Mouse (Mus musculus): ENCODE measurements around the gene Neurl4. TPM values are rescaled to one million over a fixed set of nuclear protein-coding genes. Genes with fewer than 3 reads are reported as not detected.
"Not testable (repeated sequence)": the region's sequence is repeated elsewhere in the genome, so short reads cannot be mapped to it uniquely, and the experiment has no call there.

Gene Neurl4
- 14.3 and 14.8 TPM in 2 replicates for polyA plus RNA-seq (2016; fragmentation: Nextera tagmentation; extraction: Ambion mirVana)

DNA sequence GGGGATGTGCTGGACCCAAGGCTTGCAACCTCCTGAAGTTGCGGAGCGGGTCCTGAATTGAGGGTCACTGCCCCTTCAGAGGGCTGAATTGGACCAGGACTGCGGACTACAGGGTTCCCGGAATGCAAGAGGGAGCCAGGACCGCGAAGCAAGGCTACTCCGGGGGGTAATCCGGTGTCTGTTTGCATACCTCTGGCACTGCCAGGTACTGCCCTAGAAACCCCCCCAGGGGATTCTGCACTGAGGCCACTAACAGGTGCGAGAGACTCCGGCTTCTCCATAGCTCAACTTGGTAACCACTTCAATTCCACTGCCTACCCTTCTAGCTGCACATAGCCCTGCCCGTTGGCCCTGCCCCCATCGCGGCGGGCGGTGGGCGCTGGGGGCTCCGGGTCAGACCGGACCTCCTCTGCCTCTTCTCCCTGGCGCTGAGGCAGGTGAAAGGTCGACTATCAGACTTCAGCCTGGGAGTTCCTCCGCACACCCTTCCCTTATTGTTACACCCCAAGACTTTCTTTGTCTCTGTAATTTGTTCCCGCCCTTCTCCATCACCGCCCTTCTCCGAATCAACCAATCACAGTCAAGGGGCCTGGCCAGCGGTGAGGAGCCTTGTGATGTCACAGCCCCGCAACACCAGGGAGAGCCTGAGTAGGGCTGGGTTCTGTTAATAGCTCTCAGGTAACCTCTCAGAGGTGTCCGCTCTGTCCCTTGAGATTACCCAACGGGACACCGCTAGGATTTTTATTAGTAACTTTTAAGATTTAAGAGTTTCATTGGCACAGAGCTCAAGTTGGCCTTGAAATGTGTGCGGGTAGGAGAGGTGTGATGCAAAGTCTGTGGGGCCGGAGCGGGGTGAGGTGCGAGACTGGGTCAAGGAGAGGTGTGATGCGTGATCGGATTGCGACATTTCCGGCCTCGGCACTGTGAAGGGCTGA is at the start of gene Neurl4, which contains the start of gene 2810408A11Rik:
Neurl4 (plus strand) TSS at position 602 of the 935 bp plus-strand sequence.
2810408A11Rik (minus strand) TSS at position 517 of the 935 bp plus-strand sequence.
- Histone ChIP-seq H3K27me3 (ENCODE audit: poor library complexity, severe bottlenecking) (peaks cover 8% of the 10 kb centered on the region; the same call in 1 of the 2 replicates), H3K9me3 (no peaks in the 10 kb centered on the region), H3K4me1 (peaks cover 47% of the 10 kb centered on the region), H3K27ac (peak within 1 kb of the TSS; percentile 99), H3K36me3 (replicated peaks) (peaks cover 33% of the 10 kb centered on the region), H3K4me3 (peak within 1 kb of the TSS; percentile 99)
- peak; percentile 92 for DNase-seq (ENCODE audit: extremely low spot score, low spot score)
- WGBS = under 1% methylated on average over 38 of the region's 38 CpGs

DNA sequence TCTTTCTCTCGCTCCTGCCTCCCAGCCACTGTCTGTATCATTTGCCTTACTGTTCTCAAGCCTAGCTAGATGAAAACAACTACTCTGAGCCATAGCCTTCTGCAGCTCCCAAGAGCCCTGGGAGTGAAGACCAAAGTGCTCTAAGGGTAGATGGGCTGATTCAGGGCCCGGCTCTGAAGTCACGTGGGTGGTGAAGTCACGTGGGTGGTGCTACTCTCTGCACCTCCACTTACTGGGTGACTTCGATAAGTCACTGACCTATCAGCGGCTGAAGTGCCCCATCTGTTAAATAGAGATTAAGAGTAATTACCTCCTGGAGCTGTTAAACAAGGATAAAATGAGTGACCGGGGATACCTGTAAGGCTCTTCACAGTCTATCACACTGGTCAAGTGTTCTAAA is 46.9 kb upstream of the Neurl4 start:
- Histone ChIP-seq H3K27me3 (ENCODE audit: poor library complexity, severe bottlenecking) (peaks cover 36% of the 10 kb centered on the region), H3K4me3 (no peak overlapping the region), H3K9me3 (no peaks in the 10 kb centered on the region), H3K27ac (peak overlapping the region; percentile 56), H3K36me3 (replicated peaks) (peaks cover 40% of the 10 kb centered on the region), H3K4me1 (peaks cover 39% of the 10 kb centered on the region)
- DNase-seq (ENCODE audit: extremely low spot score, low spot score) = no peak
- WGBS = 80% methylated on average over 7 of the region's 7 CpGs

DNA sequence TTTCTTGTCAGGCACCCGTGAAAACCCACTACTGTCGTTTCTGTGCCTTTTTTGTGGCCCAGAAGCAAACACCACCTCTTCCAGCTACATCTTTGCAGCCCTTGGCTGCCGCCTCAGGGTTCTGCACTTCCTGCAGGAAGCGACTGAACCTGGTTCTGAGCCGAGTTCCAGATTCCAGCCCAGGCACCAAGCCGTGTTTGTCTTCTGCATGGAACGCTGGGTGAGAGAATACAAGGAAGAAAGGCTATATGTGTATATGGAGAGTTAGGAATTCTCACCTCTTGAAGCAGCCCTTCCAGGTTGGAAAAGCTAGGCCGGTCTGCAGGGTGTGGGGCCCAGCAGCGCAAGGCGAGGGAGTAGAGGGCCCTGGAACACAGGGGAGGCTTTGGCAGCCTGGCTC is 46.2 kb upstream of the Neurl4 start:
- DNase-seq (ENCODE audit: extremely low spot score, low spot score) = no peak
- Histone ChIP-seq H3K27ac (peak overlapping the region; percentile 72), H3K27me3 (ENCODE audit: poor library complexity, severe bottlenecking) (peaks cover 43% of the 10 kb centered on the region), H3K9me3 (no peaks in the 10 kb centered on the region), H3K36me3 (replicated peaks) (peaks cover 33% of the 10 kb centered on the region), H3K4me3 (peak overlapping the region; percentile 23; the same call in 1 of the 2 replicates), H3K4me1 (peaks cover 39% of the 10 kb centered on the region)
- 88% methylated on average over 10 of the region's 10 CpGs for whole genome bisulfite sequencing

DNA sequence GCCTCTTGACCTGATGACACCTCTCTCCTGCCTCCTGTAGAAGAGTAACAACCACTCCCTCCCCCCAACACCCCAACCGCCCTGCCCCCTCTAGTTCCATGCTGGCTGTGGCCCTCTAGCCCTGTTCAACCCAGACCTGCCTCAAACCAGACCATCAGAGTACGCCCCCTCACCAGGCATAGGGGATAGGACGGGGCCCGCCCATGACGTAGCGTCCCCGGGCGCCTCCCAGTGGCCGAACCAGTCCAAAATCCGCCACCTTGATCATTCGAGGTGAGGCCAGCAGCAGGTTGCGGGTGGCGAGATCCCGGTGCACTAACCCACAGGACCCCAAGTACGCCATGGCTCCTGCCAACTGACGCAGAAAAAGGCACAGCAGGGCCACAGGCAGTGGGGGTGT is 45.5 kb upstream of the Neurl4 start:
- peaks cover 26% of the 10 kb centered on the region for H3K36me3 ChIP-seq (replicated peaks)
- H3K27me3 ChIP-seq (ENCODE audit: poor library complexity, severe bottlenecking) = peaks cover 49% of the 10 kb centered on the region
- H3K4me1 ChIP-seq = peaks cover 37% of the 10 kb centered on the region
- 21% methylated on average over 16 of the region's 16 CpGs for WGBS
- DNase-seq (ENCODE audit: extremely low spot score, low spot score) = peak; percentile 66
- H3K9me3 ChIP-seq = no peaks in the 10 kb centered on the region
- H3K4me3 ChIP-seq = peak overlapping the region; percentile 23
- peak overlapping the region; percentile 72 for H3K27ac ChIP-seq

DNA sequence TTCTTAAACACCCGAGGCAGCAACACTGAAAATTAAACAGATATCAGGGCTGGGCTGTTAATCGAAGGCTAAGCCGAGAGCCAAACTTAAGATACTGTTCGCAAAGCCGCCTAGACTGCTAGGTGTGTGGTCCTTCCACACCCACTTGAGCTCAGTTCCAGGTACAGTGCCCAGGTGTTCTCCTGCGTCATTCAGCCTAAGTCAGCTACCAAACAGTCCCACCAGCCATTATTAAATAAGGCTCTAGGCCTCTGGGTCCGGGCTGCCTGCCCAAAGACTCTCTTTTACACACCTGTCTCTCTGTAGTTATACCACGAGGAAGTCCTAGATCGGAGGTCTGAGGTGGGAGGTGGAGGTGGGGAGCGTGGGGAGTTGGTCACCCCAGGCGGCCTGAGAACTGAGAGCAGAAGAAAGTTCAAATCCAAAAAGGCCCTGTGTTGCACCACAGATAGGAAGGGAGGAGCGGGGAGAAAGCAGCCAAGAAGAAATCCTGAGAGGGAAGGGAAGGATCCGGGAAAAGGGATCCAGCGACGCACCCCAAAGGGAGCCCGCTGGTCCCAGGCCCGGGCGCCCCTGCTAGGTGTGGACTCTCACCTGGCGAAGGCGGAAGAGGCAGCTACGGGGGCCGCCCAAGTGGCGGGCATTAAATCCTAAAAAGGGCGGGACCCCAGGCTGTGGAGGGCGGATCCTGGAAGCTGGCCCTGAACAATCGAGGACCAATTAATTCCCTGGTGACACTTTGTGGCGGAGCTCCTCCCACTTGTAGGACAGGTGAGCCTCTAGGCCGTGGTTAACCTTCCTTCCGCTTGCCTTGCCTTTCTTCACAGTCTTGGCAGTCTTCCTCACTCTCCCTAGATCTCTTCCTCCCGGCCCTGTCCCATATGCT is 42.5 kb upstream of the Neurl4 start, which contains the start of gene Tnk1:
Tnk1 (minus strand) TSS at position 618 of the 886 bp plus-strand sequence.
- Histone ChIP-seq H3K36me3 (replicated peaks) (no peaks in the 10 kb centered on the region), H3K4me3 (peak within 1 kb of the TSS; percentile 33), H3K27ac (peak within 1 kb of the TSS; percentile 35; the same call in 1 of the 2 replicates), H3K9me3 (no peaks in the 10 kb centered on the region), H3K4me1 (peaks cover 26% of the 10 kb centered on the region), H3K27me3 (ENCODE audit: poor library complexity, severe bottlenecking) (peaks cover 50% of the 10 kb centered on the region)
- DNase-seq (ENCODE audit: extremely low spot score, low spot score) = no peak
- 17% methylated on average over 30 of the region's 30 CpGs for WGBS

DNA sequence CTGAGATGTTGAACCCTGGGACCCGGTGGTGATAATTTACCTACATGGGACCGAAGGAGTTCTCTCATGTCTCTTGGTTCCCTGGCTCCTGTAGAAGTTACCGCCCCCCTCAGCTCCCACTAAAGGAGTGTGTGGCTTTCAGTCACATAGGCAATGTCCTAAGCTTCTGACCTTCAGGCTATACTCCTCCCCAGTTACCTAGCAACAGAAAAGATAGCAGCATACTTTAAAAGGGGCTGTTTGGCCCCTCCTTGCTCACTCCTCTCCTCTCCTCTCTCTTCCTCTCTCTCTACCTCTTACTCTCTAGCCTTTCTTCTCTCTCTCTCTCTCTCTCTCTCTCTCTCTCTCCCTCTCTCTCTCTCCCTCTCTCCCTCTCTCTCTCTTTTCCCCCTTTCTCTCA is 37.1 kb upstream of the Neurl4 start:
- H3K9me3 ChIP-seq; DNase-seq (ENCODE audit: extremely low spot score, low spot score); H3K4me3 ChIP-seq; H3K27ac ChIP-seq; H3K36me3 ChIP-seq (replicated peaks); H3K4me1 ChIP-seq: not testable (repeated sequence)
- WGBS = 85% methylated on average over 3 of the region's 3 CpGs
- peaks cover 17% of the 10 kb centered on the region for H3K27me3 ChIP-seq (ENCODE audit: poor library complexity, severe bottlenecking)

DNA sequence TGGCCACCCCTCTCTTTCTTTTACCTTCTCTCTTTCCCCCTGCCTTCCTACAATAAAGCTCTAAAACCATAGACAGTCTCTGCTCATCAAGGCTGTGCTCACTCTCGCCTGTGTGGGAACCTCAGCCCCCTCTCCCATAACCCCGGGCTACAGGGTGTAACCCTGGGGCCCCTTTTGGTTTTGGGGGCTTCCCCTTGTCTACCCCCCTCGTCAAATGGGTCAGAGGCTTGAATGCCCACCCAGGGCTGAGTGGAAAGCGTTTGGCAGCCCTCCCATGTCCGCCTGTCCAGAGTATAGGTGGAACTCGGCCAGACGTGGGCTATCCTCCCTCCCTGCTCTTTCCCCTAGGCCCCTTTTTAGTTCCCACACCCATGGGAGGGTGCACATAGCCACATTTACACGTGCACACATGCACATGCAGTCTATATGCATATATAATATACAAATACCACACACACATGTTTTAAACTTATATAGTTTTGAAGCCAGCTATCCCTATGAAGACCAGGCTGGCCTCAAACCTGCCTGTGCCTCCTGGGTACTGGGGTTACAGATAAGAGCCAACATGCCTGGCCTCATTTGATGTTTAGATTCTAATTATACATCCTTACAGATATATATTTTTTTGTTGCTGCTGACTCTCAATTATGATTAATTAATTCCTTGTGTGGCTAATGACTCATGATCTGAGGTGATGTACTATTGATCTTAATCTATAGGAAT is 36.6 kb upstream of the Neurl4 start:
- 65% methylated on average over 8 of the region's 8 CpGs for WGBS
- peak overlapping the region; percentile 3; the same call in 1 of the 2 replicates for H3K27ac ChIP-seq

DNA sequence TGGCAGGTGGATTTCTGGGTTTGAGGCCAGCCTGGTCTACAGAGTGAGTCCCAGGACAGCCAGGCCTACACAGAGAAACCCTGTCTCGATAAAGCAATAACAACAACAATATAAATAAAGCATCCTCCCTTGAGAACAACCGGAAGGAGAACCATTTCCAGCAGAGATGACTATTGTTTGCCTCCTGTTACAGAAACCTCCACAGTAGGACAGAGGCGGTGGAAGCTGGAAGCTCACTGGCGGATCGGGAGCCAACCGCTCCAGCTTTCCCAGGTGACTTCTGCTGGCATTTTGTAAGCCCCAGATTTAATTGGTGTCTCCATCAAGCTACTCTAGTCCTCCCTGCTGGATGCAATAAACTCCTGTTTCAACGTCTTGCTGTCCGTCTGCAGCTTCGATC is 35.3 kb upstream of the Neurl4 start:
- 89% methylated on average over 9 of the region's 9 CpGs for whole genome bisulfite sequencing
- no peak for DNase-seq (ENCODE audit: extremely low spot score, low spot score)
- Histone ChIP-seq H3K27me3 (ENCODE audit: poor library complexity, severe bottlenecking) (no peaks in the 10 kb centered on the region), H3K4me1 (peaks cover 3% of the 10 kb centered on the region; the same call in 1 of the 2 replicates), H3K27ac (no peak overlapping the region), H3K4me3 (no peak overlapping the region), H3K9me3 (no peaks in the 10 kb centered on the region), H3K36me3 (replicated peaks) (no peaks in the 10 kb centered on the region)

More for the DNA sequence above, 36.6 kb upstream of the Neurl4 start:
- no peak overlapping the region for H3K4me3 ChIP-seq
- peaks cover 11% of the 10 kb centered on the region for H3K27me3 ChIP-seq (ENCODE audit: poor library complexity, severe bottlenecking)
- H3K9me3 ChIP-seq = no peaks in the 10 kb centered on the region
- peaks cover 3% of the 10 kb centered on the region; the same call in 1 of the 2 replicates for H3K4me1 ChIP-seq
- no peak for DNase-seq (ENCODE audit: extremely low spot score, low spot score)
- H3K36me3 ChIP-seq (replicated peaks) = no peaks in the 10 kb centered on the region

DNA sequence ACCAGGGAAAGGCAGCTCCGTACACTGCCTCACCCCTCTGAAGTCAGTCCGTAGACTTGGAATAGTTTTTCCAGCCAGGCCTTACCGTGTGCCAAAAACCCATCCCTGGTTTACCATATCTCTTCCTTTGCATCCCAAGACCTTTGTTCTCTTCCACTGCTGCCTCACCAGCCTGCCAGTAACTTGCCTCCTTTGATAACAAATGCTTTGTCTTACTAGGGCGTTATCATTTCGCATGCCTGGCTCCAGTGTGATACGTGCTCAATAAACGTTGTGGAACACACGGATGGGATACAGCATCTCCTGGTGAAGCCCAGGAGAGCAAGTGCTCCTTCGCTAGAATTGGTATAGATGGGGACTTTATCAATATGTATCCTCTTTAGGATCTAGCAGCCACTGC is 33.5 kb upstream of the Neurl4 start:
- WGBS = 73% methylated on average over 9 of the region's 9 CpGs
- Histone ChIP-seq H3K27me3 (ENCODE audit: poor library complexity, severe bottlenecking) (no peaks in the 10 kb centered on the region), H3K36me3 (replicated peaks) (no peaks in the 10 kb centered on the region), H3K27ac (no peak overlapping the region), H3K4me1 (peaks cover 3% of the 10 kb centered on the region; the same call in 1 of the 2 replicates), H3K4me3 (no peak overlapping the region), H3K9me3 (no peaks in the 10 kb centered on the region)
- DNase-seq (ENCODE audit: extremely low spot score, low spot score) = no peak

DNA sequence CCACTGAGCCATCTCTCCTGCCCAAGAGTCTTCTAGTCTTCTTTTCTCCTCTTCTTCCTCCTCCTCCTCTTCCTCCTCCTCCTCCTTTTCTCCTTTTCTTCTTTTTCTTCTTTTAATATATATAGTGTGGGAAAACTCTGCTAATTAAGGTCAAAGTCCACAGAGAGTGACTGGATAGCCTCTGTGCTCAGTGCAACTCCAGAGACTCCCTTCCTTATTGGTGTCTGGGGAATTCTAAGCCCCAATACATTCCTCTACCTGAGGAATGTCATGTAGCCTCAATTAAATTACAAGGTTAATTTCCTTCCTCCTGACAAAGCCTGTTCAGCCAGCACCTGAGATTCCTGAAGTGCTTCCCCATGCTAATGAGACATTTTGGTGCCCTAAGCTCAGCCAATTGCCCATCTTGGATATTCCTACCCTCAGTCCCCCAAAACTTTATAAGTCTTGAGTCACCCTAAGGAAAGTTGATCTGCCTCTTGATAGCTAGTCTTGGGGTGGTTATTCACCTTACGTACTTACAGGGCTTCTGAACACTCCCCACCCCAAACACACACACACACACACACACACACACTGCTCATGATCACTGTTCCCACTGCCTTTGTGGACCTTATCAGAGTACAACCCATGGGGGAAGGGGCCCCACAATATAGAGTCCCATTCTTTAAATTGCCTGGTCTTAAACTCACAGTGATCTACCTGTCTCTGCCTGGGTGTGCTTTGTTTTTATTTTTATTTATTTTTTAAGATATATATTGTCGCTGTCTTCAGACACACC is 30.4 kb upstream of the Neurl4 start:
- Histone ChIP-seq H3K4me3 (no peak overlapping the region), H3K36me3 (replicated peaks) (no peaks in the 10 kb centered on the region), H3K27me3 (ENCODE audit: poor library complexity, severe bottlenecking) (no peaks in the 10 kb centered on the region), H3K27ac (no peak overlapping the region), H3K9me3 (no peaks in the 10 kb centered on the region), H3K4me1 (no peaks in the 10 kb centered on the region)
- no peak for DNase-seq (ENCODE audit: extremely low spot score, low spot score)
- 87% methylated on average over 2 of the region's 2 CpGs for WGBS

DNA sequence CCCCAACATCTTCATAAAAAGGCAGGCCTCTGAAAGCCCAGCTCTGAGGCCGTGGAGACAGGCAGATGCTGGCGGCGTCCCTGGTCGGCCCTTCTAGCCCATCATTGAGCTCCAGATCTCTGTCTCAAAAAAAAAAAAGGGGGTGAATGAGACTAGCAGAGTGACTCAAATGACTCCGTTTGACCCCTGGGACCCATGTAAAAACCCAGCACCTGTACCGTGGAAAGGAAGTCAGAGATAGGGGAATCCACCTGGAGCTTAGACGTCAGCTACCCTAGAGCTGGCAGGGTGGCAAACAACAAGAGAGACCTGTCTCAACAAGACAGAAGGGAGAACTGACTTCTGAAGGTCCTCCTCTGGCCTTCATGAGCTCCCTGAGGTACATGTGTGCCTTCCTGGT is 29.1 kb upstream of the Neurl4 start:
- Histone ChIP-seq H3K9me3 (no peaks in the 10 kb centered on the region), H3K27me3 (ENCODE audit: poor library complexity, severe bottlenecking) (no peaks in the 10 kb centered on the region), H3K27ac (no peak overlapping the region), H3K4me3 (no peak overlapping the region), H3K4me1 (peaks cover 10% of the 10 kb centered on the region), H3K36me3 (replicated peaks) (no peaks in the 10 kb centered on the region)
- WGBS = 89% methylated on average over 7 of the region's 7 CpGs
- DNase-seq (ENCODE audit: extremely low spot score, low spot score) = no peak
